Mouse (Mus musculus): ENCODE measurements around the gene Fzd2. TPM values are rescaled to one million over a fixed set of nuclear protein-coding genes. Genes with fewer than 3 reads are reported as not detected.
A peak's percentile ranks its signal among the peaks of the same experiment; 100 is the strongest.
"Not testable (repeated sequence)": the region's sequence is repeated elsewhere in the genome, so short reads cannot be mapped to it uniquely, and the experiment has no call there.

Fzd2 gene
- polyA plus RNA-seq, 2 experiments: 0.28 to 1.1 TPM

DNA sequence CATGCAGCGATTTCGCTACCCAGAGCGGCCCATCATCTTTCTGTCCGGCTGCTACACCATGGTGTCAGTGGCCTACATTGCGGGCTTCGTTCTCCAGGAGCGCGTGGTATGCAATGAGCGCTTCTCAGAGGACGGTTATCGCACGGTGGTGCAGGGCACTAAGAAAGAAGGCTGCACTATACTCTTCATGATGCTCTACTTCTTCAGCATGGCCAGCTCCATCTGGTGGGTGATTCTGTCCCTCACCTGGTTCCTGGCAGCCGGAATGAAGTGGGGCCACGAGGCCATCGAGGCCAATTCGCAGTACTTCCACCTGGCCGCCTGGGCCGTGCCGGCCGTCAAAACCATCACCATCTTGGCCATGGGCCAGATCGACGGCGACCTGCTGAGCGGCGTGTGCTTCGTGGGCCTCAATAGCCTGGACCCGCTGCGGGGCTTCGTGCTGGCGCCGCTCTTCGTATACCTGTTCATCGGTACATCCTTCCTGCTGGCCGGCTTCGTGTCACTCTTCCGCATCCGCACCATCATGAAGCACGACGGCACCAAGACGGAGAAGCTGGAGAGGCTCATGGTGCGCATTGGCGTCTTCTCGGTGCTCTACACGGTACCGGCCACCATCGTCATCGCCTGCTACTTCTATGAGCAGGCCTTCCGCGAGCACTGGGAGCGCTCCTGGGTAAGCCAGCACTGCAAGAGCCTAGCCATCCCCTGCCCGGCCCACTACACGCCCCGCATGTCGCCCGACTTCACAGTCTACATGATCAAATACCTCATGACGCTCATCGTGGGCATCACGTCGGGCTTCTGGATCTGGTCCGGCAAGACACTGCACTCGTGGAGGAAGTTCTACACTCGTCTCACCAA lies 1.6 kb downstream of the Fzd2 start:
- Histone ChIP-seq H3K4me3 (ENCODE audit: insufficient read depth in 1 of 2, low read depth in 2 of 2, low read length in 2 of 2) (peak overlapping the region; percentile 24 to 37; a peak in 3 of 4 replicates), H3K9me3 (ENCODE audit: control insufficient read depth, low read length) (no peaks in the 10 kb centered on the region), H3K9ac (replicated peaks) (no peak overlapping the region), H3K4me1 (replicated peaks; ENCODE audit: control insufficient read depth in 2 of 2, insufficient read depth in 2 of 2, low read length in 1 of 2) (no peaks in the 10 kb centered on the region), H3K4me2 (ENCODE audit: low read depth) (0 out of 2 replicates have a peak overlapping the region, but pooled peaks have one; percentile 44), H3K27ac (no peak overlapping the region), H3K36me3 (replicated peaks; ENCODE audit: control insufficient read depth, insufficient read depth, low read depth) (no peaks in the 10 kb centered on the region), H3K27me3 (ENCODE audit: control insufficient read depth, insufficient read depth, low read length) (peaks cover 72% of the 10 kb centered on the region)
- TF ChIP-seq CTCF (IDR thresholded peaks at IDR 0.05; ENCODE audit: low read depth): 0 out of 2 replicates have a peak, but pooled peaks have one; percentile 6
- no peak for TF ChIP-seq EP300 (IDR thresholded peaks at IDR 0.05; ENCODE audit: low read depth)
- 4% methylated on average over 62 of the region's 62 CpGs for WGBS (ENCODE audit: insufficient replicate concordance)
- ATAC-seq (ENCODE audit: insufficient read depth) (no peak), DNase-seq (ENCODE audit: low read depth in 3 of 3, low spot score in 3 of 3) (no peak)

DNA sequence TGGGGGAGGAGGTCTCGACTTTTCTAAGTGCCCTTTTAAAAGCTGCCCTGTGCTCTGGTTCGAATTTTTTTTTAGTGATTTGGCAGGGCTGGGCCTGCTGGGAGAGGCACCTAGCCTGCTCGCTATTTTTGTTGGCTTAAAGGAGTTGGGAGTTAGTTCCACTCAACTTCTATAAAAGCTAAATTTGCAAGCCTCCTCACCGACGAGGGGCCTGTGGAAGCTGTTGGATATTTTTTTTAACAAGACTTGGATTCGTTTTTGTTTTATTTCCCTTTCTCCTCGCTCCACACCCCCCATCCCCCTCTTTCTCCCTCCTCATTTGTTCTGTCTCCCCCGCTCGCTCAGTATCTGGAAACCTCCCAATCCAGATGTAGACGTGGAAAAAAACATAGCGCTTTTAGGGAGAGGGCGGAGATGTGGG lies 2.6 kb downstream of the Fzd2 start:
- no peak overlapping the region for H3K4me2 ChIP-seq (ENCODE audit: low read depth)

DNA sequence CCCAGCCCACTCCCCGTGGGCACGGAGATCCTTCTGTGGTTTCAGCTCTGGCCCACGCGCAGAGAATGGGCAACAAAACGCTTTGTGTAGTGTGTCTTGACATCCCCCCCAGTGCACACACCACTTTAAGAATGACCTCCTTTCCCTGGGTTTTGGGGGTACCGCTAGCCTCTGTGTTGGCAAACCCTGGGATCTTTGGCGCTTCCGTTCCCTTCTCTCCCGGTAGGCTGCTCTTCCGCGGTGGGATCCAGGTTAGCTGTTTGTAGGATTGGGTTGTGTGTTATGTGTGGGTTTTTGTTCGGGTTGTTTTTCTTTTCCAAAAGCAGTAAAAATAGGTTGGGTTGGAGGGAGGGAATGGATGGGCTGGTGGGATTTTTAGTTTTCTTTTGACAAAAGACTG lies 3.0 kb downstream of the Fzd2 start:
- not testable (repeated sequence) for H3K27ac ChIP-seq; H3K9me3 ChIP-seq (ENCODE audit: control insufficient read depth, low read length); H3K4me1 ChIP-seq (replicated peaks; ENCODE audit: control insufficient read depth in 2 of 2, insufficient read depth in 2 of 2, low read length in 1 of 2); H3K4me2 ChIP-seq (ENCODE audit: low read depth); H3K9ac ChIP-seq (replicated peaks); H3K36me3 ChIP-seq (replicated peaks; ENCODE audit: control insufficient read depth, insufficient read depth, low read depth); ATAC-seq (ENCODE audit: insufficient read depth); DNase-seq (ENCODE audit: low read depth in 3 of 3, low spot score in 3 of 3)
- 14% methylated on average over 12 of the region's 12 CpGs for WGBS (ENCODE audit: insufficient replicate concordance)
- peak overlapping the region in 1 of 2 experiments; percentile 32; a peak in 1 of 4 replicates for H3K4me3 ChIP-seq (ENCODE audit: insufficient read depth in 1 of 2, low read depth in 2 of 2, low read length in 2 of 2)
- peaks cover 67% of the 10 kb centered on the region for H3K27me3 ChIP-seq (ENCODE audit: control insufficient read depth, insufficient read depth, low read length)

More for the DNA sequence above, 2.6 kb downstream of the Fzd2 start:
- ATAC-seq (ENCODE audit: insufficient read depth) (no peak), DNase-seq (ENCODE audit: low read depth in 3 of 3, low spot score in 3 of 3) (no peak)
- H3K27me3 ChIP-seq (ENCODE audit: control insufficient read depth, insufficient read depth, low read length): peaks cover 71% of the 10 kb centered on the region
- H3K4me1 ChIP-seq (replicated peaks; ENCODE audit: control insufficient read depth in 2 of 2, insufficient read depth in 2 of 2, low read length in 1 of 2): no peaks in the 10 kb centered on the region
- H3K27ac ChIP-seq: no peak overlapping the region
- H3K36me3 ChIP-seq (replicated peaks; ENCODE audit: control insufficient read depth, insufficient read depth, low read depth): no peaks in the 10 kb centered on the region
- H3K4me3 ChIP-seq (ENCODE audit: insufficient read depth in 1 of 2, low read depth in 2 of 2, low read length in 2 of 2): peak overlapping the region in 1 of 2 experiments; percentile 32; a peak in 1 of 4 replicates
- H3K9me3 ChIP-seq (ENCODE audit: control insufficient read depth, low read length): no peaks in the 10 kb centered on the region
- no peak overlapping the region for H3K9ac ChIP-seq (replicated peaks)
- WGBS (ENCODE audit: insufficient replicate concordance): 9% methylated on average over 12 of the region's 12 CpGs
- TF ChIP-seq CTCF (IDR thresholded peaks at IDR 0.05; ENCODE audit: low read depth): no peak
- TF ChIP-seq EP300 (IDR thresholded peaks at IDR 0.05; ENCODE audit: low read depth): no peak

DNA sequence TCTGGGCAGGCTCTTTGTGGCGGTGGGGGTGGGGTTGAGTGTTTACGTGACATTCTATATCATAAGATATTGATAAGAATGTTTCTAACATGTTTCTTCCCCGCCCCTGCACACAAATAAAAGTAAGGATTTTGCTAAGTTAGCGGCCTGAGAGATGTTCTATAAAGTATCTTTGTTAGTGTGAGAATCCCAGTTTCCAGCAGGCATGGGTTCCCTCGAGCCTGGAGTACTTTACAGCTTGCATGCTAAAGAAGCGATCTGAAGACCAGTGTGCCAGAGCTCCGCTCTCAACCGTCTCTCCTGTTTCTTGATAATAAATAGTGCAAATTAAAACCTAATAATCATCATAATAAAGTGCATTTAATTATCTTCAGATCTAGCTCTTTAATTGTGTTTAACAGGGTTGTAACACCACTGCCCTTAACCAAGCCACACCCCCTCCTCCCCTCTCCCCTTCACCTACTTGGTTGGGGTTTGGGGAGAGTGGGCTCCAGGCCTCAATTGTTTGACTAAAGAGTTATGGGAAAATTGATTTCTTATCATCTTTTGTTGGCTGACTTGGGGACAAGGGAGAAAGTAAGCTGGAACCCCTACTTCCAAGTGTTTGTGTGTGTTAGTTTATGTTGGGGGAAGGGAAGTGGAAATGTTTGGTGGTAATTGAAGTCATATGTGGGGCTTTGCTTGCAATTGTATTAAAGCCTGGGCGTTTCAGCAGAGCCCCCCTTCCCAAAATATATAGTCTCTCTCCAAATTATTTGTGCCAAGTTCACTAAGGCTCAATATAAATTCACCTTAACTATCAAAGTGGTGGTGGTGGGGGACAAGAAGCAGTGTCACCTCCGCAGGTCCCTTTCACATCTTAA lies 3.7 kb downstream of the Fzd2 start:
- ATAC-seq (ENCODE audit: insufficient read depth) (no peak), DNase-seq (ENCODE audit: low read depth in 3 of 3, low spot score in 3 of 3) (no peak)
- H3K27me3 ChIP-seq (ENCODE audit: control insufficient read depth, insufficient read depth, low read length): peaks cover 60% of the 10 kb centered on the region
- no peak overlapping the region for H3K9ac ChIP-seq (replicated peaks)
- H3K4me2 ChIP-seq (ENCODE audit: low read depth): no peak overlapping the region
- H3K4me3 ChIP-seq (ENCODE audit: insufficient read depth in 1 of 2, low read depth in 2 of 2, low read length in 2 of 2): no peak overlapping the region
- no peak overlapping the region for H3K27ac ChIP-seq
- H3K9me3 ChIP-seq (ENCODE audit: control insufficient read depth, low read length): no peaks in the 10 kb centered on the region
- H3K36me3 ChIP-seq (replicated peaks; ENCODE audit: control insufficient read depth, insufficient read depth, low read depth): no peaks in the 10 kb centered on the region
- 43% methylated on average over 10 of the region's 10 CpGs for WGBS (ENCODE audit: insufficient replicate concordance)
- no peaks in the 10 kb centered on the region for H3K4me1 ChIP-seq (replicated peaks; ENCODE audit: control insufficient read depth in 2 of 2, insufficient read depth in 2 of 2, low read length in 1 of 2)
- TF ChIP-seq EP300 (IDR thresholded peaks at IDR 0.05; ENCODE audit: low read depth) (no peak), CTCF (IDR thresholded peaks at IDR 0.05; ENCODE audit: low read depth) (no peak)

DNA sequence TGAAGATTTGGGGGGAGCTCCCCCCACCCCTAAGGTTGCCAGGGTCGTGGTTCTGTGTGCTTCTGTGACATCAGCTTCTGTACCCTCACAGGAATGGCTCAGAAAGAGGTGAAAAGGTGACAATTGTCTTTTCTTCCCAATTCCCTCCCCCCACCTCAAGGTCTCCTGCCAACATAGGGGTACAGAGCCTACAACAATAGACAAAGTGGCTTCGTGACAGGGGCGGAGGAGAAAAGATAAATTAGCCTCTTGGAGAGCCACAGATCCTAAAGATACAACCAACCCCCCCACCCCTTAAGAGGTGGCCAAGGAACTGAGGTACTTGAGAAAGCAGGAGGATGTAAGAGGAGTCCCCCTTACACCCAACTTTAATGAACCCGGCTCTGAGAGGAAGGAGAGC lies 4.5 kb downstream of the Fzd2 start:
- H3K4me1 ChIP-seq (replicated peaks; ENCODE audit: control insufficient read depth in 2 of 2, insufficient read depth in 2 of 2, low read length in 1 of 2): no peaks in the 10 kb centered on the region
- no peak overlapping the region for H3K4me3 ChIP-seq (ENCODE audit: insufficient read depth in 1 of 2, low read depth in 2 of 2, low read length in 2 of 2)
- no peaks in the 10 kb centered on the region for H3K36me3 ChIP-seq (replicated peaks; ENCODE audit: control insufficient read depth, insufficient read depth, low read depth)
- no peak for TF ChIP-seq CTCF (IDR thresholded peaks at IDR 0.05; ENCODE audit: low read depth)
- no peak for TF ChIP-seq EP300 (IDR thresholded peaks at IDR 0.05; ENCODE audit: low read depth)
- no peak overlapping the region for H3K4me2 ChIP-seq (ENCODE audit: low read depth)
- no peak overlapping the region for H3K27ac ChIP-seq
- H3K9me3 ChIP-seq (ENCODE audit: control insufficient read depth, low read length): no peaks in the 10 kb centered on the region
- peaks cover 52% of the 10 kb centered on the region for H3K27me3 ChIP-seq (ENCODE audit: control insufficient read depth, insufficient read depth, low read length)
- DNase-seq (ENCODE audit: low read depth in 3 of 3, low spot score in 3 of 3) (no peak), ATAC-seq (ENCODE audit: insufficient read depth) (no peak)
- H3K9ac ChIP-seq (replicated peaks): no peak overlapping the region
- WGBS (ENCODE audit: insufficient replicate concordance): 47% methylated on average over 4 of the region's 4 CpGs

Measured in liver, embryonic 14.5 days (tissue).